Mouse (Mus musculus) stomach, postnatal 0 days (tissue): ENCODE results near the gene Cdon.

Experiments
- CTCF ChIP-seq: IDR thresholded peaks from 2 replicates; pipeline ENCODE4 v1.5.1; 2016; ENCODE audit warnings: antibody characterized with exemption, low read depth, mild to moderate bottlenecking, moderate library complexity
- EP300 ChIP-seq: optimal IDR thresholded peaks from 2 replicates; pipeline ENCODE3; 2016; ENCODE audit warnings: antibody characterized with exemption

DNA sequence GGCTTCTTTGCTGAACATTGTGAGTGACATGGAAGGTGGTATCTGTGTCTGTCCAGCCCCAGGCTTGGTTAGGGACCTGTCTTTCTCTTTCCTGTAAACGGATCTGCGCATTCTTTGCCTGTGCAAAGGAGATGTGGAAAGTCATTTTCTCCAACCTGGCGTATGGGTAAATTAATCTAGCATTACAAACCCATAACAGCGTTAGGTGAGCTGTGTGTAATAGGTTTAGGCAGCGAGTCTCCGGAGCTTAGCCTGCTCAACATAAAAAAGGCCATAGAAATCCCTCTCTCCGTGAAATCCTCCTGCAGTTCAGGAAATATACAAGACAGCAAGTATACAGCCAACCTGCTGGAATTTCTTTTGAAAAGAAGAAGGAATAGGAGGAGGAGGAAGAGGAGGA lies 9.0 kb upstream of the Cdon start:
- TF ChIP-seq CTCF (no peak), EP300 (no peak)
